Mouse (Mus musculus) megakaryocyte, embryonic 14.5 days (primary cell): ENCODE results near the gene Ces3a.

Experiments used
- FLI1 ChIP-seq: IDR thresholded peaks from 2 replicates; pipeline ENCODE4 v1.6.1; 2012; ENCODE audit warnings: low read length, inconsistent platforms, mixed read lengths
- GATA1 ChIP-seq: IDR thresholded peaks from 3 replicates; pipeline ENCODE4 v1.6.1; 2012; ENCODE audit warnings: mixed read lengths, low read length, inconsistent platforms, borderline replicate concordance

GRCm38 (mm10) chr8:105080814-105081336 is 32.5 kb downstream of the Ces3a start:
- no peak for TF ChIP-seq GATA1
- TF ChIP-seq FLI1: no peak
